ENCODE assay signal across 19 mouse cellular contexts in the genomic region with DNA sequence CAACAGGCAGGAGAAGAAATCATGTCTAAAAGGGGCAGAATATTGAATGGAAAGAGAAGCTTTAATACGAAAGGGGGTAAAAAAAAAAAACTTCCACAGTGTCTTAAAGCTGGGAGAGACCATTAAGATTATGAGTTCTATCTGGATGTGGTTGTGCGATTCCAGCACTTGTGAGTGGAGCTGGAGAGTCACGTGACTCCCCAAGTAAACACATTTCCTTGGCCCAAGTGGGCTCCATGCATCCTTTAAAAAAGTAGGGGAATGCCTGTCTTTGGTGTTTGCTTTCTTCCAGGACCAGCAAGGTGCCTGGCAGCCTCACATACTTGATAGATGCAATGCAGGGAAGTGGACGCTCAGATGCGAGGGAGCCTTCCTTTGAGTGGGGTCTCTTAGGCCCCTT.
"Had no signal": no experiment of that assay in that cellular context is flagged by ENCODE, and none has a peak within 500 bp of the region (broad histone marks: within the 10 kb centered on the region; RNA-seq: fewer than 3 reads in every experiment).

No protein-coding gene starts in this region.

- H3K27ac ChIP-seq: heart, adult 2 months; heart, embryonic 13.5 days; heart, embryonic 15.5 days; hindbrain, embryonic 13.5 days; hindbrain, embryonic 15.5 days; hindbrain, postnatal 0 days; kidney, embryonic 15.5 days; kidney, postnatal 0 days; layer of hippocampus, adult 2 months; left cerebral cortex, adult 2 months; limb, embryonic 10.5 days; limb, embryonic 12.5 days; liver, embryonic 13.5 days; liver, embryonic 15.5 days had no signal

- H3K4me3 ChIP-seq: heart, adult 2 months; heart, embryonic 15.5 days; hindbrain, embryonic 13.5 days; hindbrain, embryonic 15.5 days; kidney, embryonic 15.5 days; layer of hippocampus, adult 2 months; left cerebral cortex, adult 2 months; limb, embryonic 10.5 days; limb, embryonic 12.5 days; liver, embryonic 13.5 days; liver, embryonic 15.5 days had no signal

- ATAC-seq: hindbrain, postnatal 0 days; intestine, embryonic 16.5 days had no signal

- DNase-seq: heart, adult 11 months; liver; liver, embryonic 13.5 days had no signal

- H3K9ac ChIP-seq: heart, embryonic 13.5 days; heart, embryonic 15.5 days; hindbrain, embryonic 13.5 days; hindbrain, embryonic 15.5 days; kidney, embryonic 15.5 days; limb, embryonic 12.5 days; liver, embryonic 13.5 days; liver, embryonic 15.5 days had no signal

- H3K9me3 ChIP-seq: heart, embryonic 13.5 days; heart, embryonic 15.5 days; hindbrain, embryonic 13.5 days; hindbrain, embryonic 15.5 days; kidney, embryonic 15.5 days; limb, embryonic 10.5 days; limb, embryonic 12.5 days; liver, embryonic 13.5 days; liver, embryonic 15.5 days had no signal

- H3K27me3 ChIP-seq: heart, embryonic 15.5 days; hindbrain, embryonic 15.5 days; liver, embryonic 13.5 days; liver, embryonic 15.5 days had no signal

- H3K4me2 ChIP-seq: heart, embryonic 11.5 days; heart, embryonic 15.5 days; hindbrain, embryonic 13.5 days; hindbrain, embryonic 15.5 days; liver, embryonic 11.5 days; liver, embryonic 13.5 days; liver, embryonic 15.5 days had no signal

- H3K36me3 ChIP-seq: heart, embryonic 13.5 days; heart, embryonic 15.5 days; hindbrain, embryonic 13.5 days; hindbrain, embryonic 15.5 days; kidney, embryonic 15.5 days; limb, embryonic 10.5 days; limb, embryonic 12.5 days; liver, embryonic 13.5 days; liver, embryonic 15.5 days had no signal

- H3K4me1 ChIP-seq: hindbrain, embryonic 13.5 days; hindbrain, embryonic 15.5 days; kidney, embryonic 15.5 days; limb, embryonic 10.5 days; limb, embryonic 12.5 days; liver, embryonic 13.5 days; liver, embryonic 15.5 days had no signal
